Mouse (Mus musculus): ENCODE measurements around the gene Ercc6. TPM values are rescaled to one million over a fixed set of nuclear protein-coding genes. Genes with fewer than 3 reads are reported as not detected.
A peak's percentile ranks its signal among the peaks of the same experiment; 100 is the strongest.

The Ercc6 gene
- total RNA-seq, 1 experiment from 2014 or later: 12.0 TPM

DNA sequence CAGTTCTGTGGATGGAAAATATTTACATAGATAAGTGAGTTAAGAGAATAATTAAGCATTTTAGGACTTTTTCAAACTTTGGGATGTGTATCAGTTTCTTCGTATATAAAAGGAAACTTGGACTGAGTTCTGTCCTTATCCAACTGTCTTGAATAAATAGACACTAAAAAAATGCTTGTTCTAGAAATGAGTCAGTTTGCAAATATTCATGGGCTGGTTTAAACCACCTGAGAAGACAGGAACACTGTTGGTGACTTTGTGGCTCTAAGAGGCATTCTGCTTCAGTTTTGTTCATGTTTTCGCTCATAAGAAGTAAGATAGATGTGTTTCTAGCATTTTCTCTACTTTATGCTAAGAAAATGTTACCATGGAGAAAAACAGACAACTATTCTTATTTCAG is 5.2 kb downstream of the Ercc6 start:
- DNase-seq: no peak

DNA sequence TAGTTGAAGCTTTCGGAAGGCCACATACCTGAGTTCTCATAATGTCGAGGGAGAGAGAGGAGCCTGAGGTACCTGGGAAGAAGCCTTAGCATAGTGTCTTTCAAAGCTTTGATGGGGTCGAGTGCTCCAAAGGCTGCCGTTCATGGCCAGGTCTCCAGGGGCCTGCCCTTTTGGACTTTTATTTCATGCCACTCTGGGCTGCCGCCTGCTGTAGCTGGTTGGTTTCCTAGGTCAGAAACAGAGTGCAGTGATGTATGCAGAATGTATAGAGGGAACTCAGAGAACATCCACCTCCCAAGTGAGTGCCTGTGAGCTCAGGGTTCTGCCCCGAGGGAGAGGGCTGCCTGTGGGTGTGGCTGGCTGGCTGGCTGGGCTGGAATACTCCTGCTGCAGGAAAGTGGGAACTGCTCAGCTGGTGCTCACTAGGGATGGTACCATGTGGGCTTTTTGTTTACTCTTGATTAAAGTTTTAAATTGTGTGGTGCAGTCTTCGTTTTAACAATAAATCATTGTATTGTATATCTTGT is 7.1 kb downstream of the Ercc6 start:
- DNase-seq: no peak

DNA sequence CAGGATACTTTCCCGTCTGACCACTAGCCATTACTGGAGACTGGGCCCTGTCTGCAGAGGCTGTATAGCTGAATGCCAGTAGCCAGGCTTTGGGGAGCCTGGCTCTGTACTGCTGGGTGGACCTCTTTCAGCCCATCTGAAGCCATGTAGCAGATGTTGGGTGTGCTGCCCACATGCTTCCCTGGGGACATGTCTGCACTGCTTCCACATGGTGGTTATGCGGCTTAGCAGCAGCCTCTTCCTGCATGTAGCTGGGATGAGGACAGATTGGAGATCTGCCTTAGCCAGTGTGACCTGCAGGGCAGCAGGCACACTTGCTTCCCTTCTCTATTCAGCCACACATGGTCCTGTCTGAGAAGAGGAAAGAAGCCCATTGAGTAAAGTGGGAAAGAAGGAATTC is 9.0 kb downstream of the Ercc6 start:
- DNase-seq: no peak

DNA sequence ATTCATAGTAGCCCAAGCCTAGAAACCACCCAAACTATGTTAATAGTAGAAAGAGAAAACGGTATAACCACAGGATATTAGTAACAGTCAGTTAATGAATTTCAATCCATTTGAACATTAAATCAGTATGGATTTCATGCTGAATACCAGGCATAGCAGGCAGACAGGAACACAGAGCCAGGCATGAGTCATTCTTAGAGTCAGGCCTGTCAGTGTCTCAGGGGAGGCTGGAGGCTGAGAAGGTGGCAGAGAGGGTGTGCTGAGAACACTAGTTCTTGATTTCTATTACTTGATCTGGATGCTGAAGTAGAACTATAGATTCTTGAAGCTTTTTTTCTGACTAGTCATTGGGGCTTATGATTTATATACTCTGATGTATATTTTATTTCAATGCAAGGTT is 10.8 kb downstream of the Ercc6 start:
- no peak for DNase-seq

DNA sequence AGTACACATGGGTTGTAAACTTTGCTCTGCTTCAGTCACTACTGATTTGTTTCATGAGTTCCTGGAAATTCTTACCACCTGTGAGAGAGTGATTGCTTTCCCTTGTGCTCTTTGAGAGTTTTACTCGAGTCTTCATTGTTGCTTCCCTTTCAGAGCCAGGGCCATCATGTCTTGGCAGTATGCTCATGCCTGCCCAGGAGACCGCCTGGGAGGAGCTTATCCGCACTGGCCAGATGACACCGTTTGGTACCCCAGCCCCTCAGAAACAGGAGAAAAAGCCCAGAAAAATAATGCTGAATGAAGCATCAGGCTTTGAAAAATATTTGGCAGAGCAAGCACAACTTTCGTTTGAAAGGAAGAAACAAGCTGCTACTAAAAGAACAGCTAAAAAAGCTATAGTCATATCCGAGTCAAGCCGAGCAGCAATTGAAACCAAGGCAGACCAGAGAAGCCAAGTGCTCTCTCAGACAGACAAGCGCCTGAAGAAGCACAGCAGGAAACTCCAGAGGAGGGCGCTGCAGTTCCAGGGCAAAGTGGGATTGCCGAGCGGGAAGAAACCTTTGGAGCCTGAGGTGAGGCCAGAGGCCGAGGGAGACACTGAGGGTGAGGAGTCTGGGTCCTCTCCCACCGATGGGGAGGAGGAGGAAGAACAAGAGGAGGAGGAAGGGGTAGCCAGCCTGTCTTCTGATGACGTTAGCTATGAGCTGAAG is 12.8 kb downstream of the Ercc6 start:
- DNase-seq: no peak

DNA sequence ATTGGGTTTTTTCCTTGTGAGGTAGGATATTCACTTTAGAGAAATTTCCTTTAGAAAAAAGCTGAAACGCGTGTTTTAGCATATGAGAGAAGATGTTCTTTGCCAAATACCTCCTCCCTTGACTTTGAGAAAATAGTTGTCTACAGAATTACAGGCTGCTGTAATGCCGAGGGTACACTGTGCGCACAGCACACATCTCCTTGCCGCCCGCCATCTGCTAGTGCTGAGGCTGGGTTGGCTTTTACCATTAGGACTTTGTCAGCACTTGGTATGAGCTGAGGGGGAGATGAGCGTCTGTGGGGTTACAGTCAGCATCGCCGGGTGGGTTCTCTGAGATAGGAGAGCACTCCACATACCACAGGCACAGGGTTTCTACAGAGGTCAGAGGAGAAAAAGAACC is 13.9 kb downstream of the Ercc6 start:
- no peak for DNase-seq

DNA sequence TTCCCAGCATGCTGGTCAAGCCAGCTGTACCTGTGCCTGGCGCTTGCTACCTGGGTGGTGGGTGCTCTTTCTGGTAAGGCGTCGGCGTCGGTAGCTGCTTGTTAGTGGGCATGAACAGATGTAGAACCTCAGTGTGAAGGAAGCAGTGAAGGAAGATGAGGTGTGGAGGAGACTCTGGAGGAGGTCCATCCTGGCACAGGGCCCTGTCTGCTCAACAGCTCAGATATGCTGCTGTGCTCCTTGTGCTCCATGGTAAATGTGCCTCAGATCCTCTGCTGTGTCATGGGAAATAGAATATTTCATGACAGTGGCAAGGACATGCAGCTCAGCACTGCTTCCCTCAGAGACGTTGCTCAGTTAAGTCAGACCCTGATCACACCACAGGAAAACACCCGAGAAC is 15.7 kb downstream of the Ercc6 start:
- DNase-seq: no peak

DNA sequence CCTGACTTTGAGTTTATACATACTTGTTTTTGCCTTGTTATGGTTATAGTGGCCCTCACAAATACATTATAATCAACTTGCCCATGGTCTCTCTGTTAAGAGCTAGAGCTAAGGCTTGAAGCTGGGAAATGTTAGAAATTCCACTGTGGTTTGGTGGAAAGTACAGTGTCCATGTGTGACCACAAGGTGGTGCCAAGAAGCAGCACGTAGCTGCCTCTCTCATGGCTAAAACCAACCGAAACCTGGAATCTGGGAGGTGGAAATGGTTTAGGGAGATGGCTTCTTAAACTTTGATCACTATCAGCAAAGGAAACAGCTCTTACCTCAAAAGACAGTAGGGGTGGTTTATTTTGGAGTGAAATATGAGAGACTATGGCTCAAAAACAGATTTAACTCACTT is 17.6 kb downstream of the Ercc6 start:
- peak; percentile 48 for DNase-seq

DNA sequence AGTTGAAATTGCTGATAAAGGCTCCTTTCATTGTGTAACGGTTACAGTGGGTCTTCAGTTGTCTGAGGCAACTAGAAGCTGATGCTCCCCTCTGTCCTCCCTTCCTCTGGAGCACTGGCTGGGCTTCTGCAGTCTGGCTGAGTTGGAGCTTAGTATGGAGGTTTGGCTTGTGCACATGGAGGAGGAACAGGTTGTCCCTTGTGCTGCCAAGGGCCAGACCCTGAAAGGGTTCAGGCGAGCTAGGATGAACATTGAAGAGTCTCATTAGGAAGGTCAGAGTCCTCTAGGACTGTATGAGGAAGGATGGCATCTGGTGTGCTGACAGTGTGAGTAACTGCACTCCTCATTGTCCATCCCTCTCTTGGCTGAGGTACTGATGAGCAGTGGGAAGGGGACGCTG is 18.1 kb downstream of the Ercc6 start:
- no peak for DNase-seq

DNA sequence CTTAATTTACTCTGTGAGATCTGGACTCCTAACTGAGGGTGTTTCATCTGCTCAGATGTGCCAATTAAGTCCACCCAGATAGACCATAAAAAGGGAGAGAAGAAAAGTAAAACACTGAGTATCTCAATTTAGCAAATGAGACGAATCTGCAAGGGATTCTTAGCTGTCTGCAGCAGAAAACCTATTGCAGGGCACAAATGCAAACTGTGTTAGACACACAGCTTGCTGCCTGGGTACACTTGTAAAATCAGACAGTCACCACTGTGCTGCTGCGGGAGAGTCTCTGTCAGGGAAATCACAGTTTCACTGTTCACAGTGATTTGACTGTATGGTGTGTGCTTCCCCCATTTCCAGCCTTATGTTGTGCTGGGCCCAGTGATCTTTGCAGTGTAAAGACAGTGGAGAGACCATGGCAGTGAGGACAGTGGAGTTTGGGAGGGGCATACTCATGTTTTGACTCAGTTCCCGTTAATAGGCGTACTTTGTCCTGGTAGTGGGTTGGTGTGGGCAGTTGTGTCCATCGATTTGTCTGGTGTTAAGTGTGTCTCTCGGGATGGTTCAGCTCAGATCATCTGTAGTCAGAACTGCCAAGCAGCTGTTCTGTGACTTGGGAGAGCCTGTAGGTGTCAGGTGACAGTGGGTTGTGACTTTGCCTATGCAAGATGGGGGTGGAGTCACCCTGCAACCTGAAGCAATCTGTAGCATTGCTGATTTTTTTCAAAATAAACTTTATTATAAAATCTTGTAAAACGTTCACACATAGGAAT is 19.2 kb downstream of the Ercc6 start:
- no peak for DNase-seq

DNA sequence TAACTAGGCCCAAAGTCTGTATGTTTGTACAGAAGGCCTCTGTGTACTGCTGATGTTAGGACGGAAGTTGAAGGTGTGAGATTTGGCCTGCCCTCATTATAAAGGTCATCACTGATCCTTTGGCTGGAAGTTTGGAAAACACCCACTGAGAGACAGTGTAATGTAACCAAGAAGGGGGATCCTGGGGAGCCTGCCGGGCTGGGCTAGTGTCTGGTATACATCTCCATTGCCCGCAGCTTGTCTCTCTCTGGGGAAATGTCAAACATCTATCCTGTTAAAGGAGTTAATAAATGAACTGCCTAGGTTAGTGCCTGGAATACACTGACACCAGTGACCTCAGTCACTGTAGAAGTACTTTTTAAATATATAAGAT is 19.8 kb downstream of the Ercc6 start:
- DNase-seq: no peak

DNA sequence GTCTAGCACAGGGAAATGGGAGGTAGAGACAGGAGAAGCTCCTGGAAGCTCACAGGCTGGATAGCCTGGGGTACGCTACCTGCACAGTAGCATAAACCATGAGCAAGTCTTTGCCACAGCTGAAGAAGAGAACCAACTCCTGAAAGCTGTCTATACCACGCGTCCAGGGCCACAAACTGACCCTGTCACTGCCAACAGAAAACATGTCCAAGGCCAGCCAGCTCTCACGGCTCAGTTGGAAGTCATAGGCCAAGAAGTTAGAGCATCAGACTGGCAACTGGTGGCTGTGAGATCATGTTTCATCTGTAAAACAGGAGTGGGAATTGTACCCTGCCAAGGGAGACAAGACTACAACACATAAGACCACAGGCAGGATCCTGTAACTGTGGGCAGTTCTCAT is 20.3 kb downstream of the Ercc6 start:
- no peak for DNase-seq

DNA sequence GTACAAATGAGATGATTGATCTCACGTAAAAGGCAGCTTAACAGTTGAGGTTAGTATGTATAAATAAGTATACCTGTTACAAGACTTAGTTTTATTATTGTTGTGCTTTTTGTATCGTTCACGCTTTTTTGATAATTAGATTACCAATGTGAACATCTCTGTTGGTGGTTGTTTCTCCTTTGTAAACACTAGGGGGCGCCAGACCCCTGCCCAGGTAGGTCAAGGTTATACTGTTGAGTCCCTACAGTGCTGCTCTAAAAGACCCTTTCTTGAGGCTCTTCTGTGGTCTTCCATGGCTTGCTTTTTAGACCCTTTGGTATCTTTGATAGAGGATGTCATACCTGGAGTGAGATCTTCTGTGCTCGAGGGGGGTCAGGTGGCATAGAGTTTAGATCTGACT is 20.8 kb downstream of the Ercc6 start:
- DNase-seq: no peak

DNA sequence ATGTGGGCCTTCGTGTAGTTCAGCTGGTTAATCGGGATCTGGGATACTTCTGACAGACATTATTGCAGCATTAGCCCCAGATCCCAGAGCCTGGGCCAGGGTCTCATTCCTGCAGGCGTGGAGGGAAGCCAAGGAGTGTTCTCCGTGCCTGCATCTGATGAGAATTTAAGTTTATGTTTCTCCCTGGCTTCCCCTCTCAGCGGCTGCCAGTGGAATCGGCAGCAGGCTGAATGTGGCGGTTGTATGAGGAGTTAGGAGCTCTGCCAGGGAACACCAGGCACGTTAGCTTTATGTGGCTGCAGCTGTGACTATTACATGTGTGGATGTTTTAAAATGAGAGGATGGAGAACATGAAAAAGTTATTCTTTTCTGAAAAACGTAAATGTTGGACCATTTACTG is 23.4 kb downstream of the Ercc6 start:
- no peak for DNase-seq

DNA sequence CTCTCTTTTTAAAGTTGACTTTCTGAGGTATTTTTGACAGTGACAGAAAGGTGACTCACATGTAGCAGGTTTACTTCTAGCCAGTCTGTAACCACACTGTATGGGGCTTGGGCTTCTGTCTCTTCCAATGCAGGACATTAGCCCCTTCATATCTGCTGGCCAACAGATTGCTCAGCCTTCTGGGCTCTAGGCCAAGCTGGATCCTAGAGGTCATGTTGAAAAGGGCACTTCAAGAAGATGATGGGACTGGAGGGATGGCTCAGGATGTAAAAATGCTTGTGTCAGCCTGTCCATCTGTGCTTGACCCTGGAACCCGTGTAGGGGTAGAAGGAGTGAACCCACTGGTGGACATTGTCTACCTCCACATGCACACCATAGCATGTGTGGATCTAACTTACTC is 24.8 kb downstream of the Ercc6 start:
- DNase-seq: no peak

DNA sequence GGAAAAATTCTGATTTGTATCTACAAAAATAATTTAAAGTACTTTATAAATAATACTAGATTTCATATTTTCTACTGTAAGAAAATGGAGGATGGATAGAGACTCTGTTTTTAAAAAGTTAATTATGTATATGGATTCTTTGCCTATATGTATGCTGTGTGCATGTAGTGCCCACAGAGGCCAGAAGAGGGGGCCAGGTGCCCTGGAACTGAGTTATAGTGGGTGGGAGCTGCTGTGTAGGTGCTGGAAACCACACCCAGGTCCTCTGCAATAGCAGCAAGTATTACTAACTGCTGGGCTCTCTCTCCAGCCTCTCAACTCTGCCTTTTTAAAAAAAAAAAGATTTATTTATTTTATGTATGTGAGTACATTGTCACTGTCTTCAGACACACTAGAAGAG is 29.8 kb downstream of the Ercc6 start:
- no peak for DNase-seq

DNA sequence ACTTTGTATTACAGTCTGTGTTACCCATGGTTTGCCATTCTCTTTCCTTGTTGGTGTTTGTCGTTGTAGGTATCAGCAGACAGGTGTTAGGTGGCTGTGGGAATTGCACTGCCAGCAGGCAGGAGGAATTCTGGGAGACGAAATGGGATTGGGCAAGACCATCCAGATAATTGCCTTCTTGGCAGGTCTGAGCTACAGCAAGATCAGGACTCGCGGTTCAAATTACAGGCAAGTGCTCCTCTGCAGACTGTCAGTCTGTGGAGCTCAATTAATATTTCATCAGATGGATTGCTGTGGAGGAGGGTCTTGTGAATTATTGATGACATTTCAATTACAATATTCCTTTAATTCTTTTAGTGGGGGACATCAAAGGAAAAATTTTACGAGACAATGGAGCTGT is 33.4 kb downstream of the Ercc6 start:
- no peak for DNase-seq

DNA sequence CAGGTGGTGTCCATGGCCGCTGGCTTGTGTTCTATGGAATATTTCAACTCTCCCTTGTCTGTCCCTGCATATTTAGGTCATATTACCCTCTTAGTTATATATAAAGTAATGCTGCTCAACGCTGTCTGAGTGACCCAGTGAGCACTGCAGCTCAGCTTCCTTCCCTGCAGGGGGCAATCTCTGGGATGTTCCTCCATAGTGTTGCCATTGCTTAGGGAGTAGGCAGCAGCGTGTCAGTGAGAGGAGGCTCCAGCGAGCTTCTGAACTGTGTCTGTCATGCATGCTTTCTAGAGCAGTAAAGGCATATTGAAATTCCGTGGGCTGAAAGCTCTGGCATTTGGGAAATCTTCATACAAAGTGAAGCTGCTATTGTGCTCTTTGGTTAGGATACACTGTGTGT is 38.5 kb downstream of the Ercc6 start:
- DNase-seq: no peak

DNA sequence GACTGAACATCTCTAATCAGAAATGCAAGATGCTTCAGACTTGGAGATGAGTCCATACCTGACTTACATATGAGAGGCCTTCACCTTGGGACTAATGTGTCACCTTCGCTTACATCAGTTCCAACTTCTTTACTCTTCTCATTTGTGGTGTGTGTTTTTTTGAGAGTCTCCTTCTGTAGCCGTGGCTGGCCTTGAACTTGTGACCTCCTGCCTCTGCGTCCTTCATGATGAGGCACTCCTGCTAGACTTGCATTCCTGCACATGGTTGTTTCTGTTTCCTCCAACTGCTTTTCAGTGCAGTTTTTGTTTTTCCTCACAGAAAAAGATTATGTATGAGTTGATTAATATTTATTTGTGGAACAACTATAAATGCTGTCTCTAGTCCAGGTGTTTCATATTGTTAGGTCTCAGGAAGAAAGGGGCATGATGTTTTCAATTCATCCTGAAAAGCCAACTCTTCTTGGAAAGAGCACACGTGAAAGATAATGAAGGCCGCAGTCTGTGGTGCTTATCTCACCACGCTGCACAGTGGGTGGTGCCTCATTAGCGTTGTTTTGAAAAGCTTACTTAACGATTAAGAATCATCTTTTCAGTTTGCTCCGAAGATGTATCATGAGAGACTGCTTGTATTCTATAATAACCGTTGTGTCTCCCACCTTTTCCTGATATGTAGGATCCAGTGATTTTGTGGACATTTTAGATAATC is 40.0 kb downstream of the Ercc6 start:
- peak; percentile 14 for DNase-seq

DNA sequence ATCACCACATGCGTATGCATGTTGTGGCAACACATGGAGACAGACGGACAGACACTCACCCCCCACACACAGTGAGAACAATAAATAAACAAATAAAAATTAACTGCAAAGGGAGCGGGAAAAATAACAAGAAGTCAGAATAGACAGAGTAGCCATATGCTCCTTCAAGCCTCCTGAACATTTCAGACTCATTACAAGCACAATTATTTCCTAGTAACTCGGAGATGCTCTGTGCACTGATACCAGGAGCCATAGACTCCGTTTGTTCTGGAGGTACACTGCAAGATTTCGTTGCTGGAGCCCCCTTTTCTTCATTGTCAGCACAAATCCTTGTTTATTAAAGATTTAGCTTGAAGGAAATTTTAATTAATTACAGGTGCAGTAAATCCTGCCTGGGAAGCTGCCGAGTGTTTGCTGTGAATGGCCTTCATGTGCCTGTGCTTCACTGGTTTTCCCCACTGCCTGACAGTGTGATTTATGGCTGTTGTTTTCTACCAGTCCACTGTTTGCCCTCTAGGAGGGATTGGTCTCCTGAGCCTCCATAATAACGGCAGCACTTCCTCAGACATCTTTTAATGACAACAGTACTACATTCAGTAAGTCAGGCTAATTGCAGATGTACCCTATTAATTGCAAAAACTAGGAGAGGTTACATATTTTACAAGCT is 41.7 kb downstream of the Ercc6 start:
- peak; percentile 8 for DNase-seq

DNA sequence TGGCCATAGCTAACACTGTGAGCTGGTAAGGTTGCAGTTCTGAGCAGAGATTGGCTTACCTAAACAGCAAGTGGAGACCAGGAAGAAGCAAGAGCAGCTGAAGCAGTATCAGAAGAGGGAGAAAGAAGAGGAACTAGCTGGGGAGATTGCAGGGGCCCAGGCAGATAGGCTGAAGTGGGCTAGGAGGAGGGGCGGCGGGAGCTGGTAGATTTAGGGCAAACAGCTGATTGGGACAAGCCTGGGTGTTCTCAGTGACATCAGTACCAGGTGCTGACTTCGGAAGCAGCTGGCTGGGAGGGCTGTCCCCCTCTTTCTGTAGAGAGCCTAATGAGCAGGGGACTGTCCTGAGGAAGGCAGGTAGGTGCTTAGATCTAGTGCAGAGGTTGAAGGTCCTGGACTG is 48.1 kb downstream of the Ercc6 start:
- no peak for DNase-seq

DNA sequence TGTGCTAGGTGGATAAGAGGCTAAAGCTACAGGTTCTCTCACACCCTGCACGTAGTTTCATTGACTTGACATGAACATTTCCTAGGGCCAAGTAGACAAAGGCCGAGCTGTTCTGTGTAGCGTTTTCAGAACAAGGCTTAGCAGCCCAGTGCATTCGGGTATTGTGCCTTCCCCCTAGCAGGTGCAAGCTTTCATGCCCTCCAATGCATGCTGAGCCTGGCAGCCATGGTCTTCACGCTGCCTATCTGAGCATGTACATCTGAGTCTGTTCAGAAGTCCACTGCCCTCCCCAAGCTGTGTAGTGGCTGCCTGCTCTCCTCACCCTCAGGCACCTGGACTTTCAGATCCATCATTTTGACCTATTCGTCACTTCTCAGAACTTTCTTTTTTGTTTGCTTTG is 50.3 kb downstream of the Ercc6 start:
- DNase-seq: no peak

DNA sequence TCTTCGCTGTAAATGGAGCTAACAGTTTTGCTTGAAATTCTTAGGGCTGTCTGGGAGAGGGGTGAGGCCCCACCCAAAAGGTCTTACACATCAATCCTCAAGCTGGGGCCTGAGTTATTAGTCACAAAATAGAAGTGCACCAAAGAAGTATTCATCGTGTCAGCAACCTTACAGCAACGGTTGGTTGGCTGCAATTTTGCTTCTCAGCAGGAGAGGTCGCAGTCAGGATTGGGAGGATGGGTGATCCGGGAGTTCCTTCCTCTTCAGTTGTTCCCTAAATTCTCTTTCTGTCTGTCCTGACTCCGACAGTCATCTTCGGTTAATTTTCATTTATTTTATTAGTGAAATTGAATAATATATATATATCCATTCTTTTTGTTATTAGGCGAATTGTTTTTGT is 59.2 kb downstream of the Ercc6 start:
- no peak for DNase-seq

All from adrenal gland, postnatal 14 days (tissue).